19 mouse cellular contexts compared by ENCODE assay signal in genomic region chr14:27130031-27130430, GRCm38 (mm10).
"Had no signal": no experiment of that assay in that cellular context is flagged by ENCODE, and none has a peak within 500 bp of the region (broad histone marks: within the 10 kb centered on the region; RNA-seq: fewer than 3 reads in every experiment).

No protein-coding gene starts in this region.

- H3K27me3 ChIP-seq: limb, embryonic 12.5 days; limb, embryonic 15.5 days; liver, embryonic 13.5 days; stomach, embryonic 15.5 days had no signal

- H3K9me3 ChIP-seq: limb, embryonic 15.5 days; liver, embryonic 13.5 days; stomach, embryonic 15.5 days had no signal

- H3K4me2 ChIP-seq: limb, embryonic 12.5 days; limb, embryonic 15.5 days; liver, embryonic 13.5 days; midbrain, embryonic 11.5 days; stomach, embryonic 15.5 days had no signal

- H3K9ac ChIP-seq: limb, embryonic 12.5 days; limb, embryonic 15.5 days; liver, embryonic 13.5 days; stomach, embryonic 15.5 days had no signal

- H3K36me3 ChIP-seq: limb, embryonic 12.5 days; limb, embryonic 15.5 days; liver, embryonic 13.5 days; stomach, embryonic 15.5 days had no signal

- DNase-seq: layer of hippocampus, postnatal 36 days; left cerebral cortex, postnatal 4 days; liver, embryonic 13.5 days; lung, adult 2 months; lung, postnatal 14 days; lung, postnatal 4 days; midbrain, embryonic 14.5 days; right cerebral cortex, adult 18-20 months; right cerebral cortex, postnatal 14 days; right cerebral cortex, postnatal 4 days; spleen, adult 18-20 months; thymus, postnatal 25 days had no signal

- H3K27ac ChIP-seq: kidney, postnatal 0 days; left cerebral cortex, adult 2 months; limb, embryonic 12.5 days; limb, embryonic 15.5 days; liver, embryonic 13.5 days; stomach, embryonic 15.5 days had no signal

- H3K4me1 ChIP-seq: limb, embryonic 12.5 days; limb, embryonic 15.5 days; liver, embryonic 13.5 days; stomach, embryonic 15.5 days had no signal

- ATAC-seq: intestine, postnatal 0 days had no signal

- H3K4me3 ChIP-seq: left cerebral cortex, adult 2 months; limb, embryonic 12.5 days; limb, embryonic 15.5 days; liver, embryonic 13.5 days; stomach, embryonic 15.5 days had no signal
